Mouse (Mus musculus): ENCODE results near the gene Aldh4a1. TPM values are rescaled to one million over a fixed set of nuclear protein-coding genes. Genes with fewer than 3 reads are reported as not detected.

Gene Aldh4a1
- polyA plus RNA-seq, 2 experiments: 29.9 to 31.1 TPM

DNA sequence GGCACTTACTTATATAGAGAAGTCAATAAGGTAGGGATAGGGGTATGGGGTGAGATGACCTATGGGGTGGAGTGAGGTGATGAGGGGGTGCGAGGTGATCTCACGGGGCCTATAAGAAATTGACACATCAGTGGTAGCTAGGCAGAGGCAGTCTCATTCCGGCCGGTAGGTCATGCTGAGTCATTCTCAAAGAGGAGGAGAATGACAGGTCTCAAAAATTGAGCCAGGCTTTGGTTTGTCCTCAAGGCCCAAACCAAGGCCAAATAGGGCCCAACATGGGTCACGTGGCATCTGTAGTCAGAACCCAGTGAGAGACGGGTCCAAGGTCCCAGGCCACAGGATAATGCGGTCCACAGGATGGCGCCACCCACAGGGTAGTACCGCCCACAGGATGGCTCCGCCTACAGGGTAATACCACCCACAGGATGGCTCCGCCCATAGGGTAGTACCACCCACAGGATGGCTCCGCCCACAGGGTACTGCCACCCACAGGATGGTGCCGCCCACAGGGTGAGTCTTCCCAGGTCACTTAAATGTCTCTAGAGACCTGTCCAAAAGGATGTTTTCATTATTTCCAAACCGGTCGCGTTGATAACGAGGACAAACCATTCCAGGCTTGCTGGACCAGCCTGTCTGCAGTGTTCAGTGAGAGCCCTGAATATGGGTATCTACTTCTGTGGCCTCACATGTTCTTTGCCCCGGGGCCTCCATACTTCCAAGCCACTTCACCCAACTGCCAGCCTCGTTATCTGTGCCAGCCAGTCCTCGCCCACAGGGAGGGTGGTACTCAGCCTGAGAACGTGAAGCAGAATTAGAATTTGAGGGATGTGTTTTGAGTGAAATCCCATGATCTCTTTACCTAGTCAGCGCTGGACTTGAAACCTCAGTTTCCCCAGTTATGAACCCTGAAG is 61.3 kb downstream of the Aldh4a1 start:
- Histone ChIP-seq H3K4me3 (ENCODE audit: insufficient read depth in 1 of 2, low read depth in 2 of 2, low read length in 2 of 2) (no peak overlapping the region), H3K9me3 (ENCODE audit: control insufficient read depth, low read length) (no peaks in the 10 kb centered on the region), H3K27ac (no peak overlapping the region), H3K27me3 (ENCODE audit: control insufficient read depth, insufficient read depth, low read length) (no peaks in the 10 kb centered on the region), H3K4me2 (ENCODE audit: low read depth) (no peak overlapping the region), H3K4me1 (replicated peaks; ENCODE audit: control insufficient read depth in 2 of 2, insufficient read depth in 2 of 2, low read length in 1 of 2) (no peaks in the 10 kb centered on the region), H3K36me3 (replicated peaks; ENCODE audit: control insufficient read depth, insufficient read depth, low read depth) (no peaks in the 10 kb centered on the region), H3K9ac (replicated peaks) (no peak overlapping the region)
- no peak for TF ChIP-seq CTCF (IDR thresholded peaks at IDR 0.05; ENCODE audit: low read depth)
- no peak for TF ChIP-seq EP300 (IDR thresholded peaks at IDR 0.05; ENCODE audit: low read depth)
- ATAC-seq (ENCODE audit: insufficient read depth): no peak
- no peak for DNase-seq (ENCODE audit: low read depth in 3 of 3, low spot score in 3 of 3)
- 65% methylated on average over 22 of the region's 22 CpGs for WGBS (ENCODE audit: insufficient replicate concordance)

DNA sequence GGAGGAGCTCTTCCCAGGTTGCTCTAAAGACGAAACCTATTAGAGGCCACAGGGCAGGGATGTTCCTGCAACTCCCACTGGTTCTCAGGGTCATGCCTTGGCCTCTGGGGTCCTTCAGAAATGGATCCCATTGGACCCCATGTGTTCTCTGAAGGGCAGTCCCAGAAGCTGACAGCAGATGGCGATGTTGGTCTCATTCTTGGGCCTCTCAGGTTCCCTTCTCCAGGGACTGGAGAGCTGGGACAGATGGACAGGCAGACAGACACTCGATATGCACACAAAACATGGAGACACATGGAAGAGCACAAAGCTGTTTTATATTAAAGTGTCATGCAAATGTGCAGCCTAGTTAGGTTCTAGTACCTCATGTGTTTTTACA is 62.0 kb downstream of the Aldh4a1 start:
- ATAC-seq (ENCODE audit: insufficient read depth): no peak
- TF ChIP-seq EP300 (IDR thresholded peaks at IDR 0.05; ENCODE audit: low read depth): no peak
- peak; percentile 63 for TF ChIP-seq CTCF (IDR thresholded peaks at IDR 0.05; ENCODE audit: low read depth)

DNA sequence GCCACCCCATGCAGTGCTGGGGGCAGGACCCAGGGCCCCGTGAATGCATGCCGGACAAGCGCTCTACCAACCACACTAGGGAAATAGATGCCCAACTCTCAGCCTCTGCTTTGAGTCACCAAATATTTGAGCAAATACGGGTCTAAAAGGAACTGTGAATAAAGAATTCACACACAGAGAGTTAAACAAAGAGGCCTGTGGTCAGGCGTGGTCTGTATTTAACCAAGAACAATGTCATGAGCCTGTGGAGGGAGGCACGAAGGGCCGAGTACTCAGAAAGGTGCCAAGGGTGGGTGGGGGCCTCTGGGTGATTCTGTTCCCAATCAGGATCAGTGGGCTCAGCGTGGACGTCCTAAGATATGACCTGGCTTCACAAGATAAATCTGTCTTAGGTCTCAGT is 65.4 kb downstream of the Aldh4a1 start:
- no peak for ATAC-seq (ENCODE audit: insufficient read depth)
- WGBS (ENCODE audit: insufficient replicate concordance): 53% methylated on average over 9 of the region's 9 CpGs

More for the DNA sequence above, 62.0 kb downstream of the Aldh4a1 start:
- no peak overlapping the region for H3K9ac ChIP-seq (replicated peaks)
- H3K4me3 ChIP-seq (ENCODE audit: insufficient read depth in 1 of 2, low read depth in 2 of 2, low read length in 2 of 2): no peak overlapping the region
- H3K4me1 ChIP-seq (replicated peaks; ENCODE audit: control insufficient read depth in 2 of 2, insufficient read depth in 2 of 2, low read length in 1 of 2): no peaks in the 10 kb centered on the region
- DNase-seq (ENCODE audit: low read depth in 3 of 3, low spot score in 3 of 3): peak in 1 of 3 experiments; percentile 4
- 17% methylated on average over 3 of the region's 3 CpGs for WGBS (ENCODE audit: insufficient replicate concordance)
- no peaks in the 10 kb centered on the region for H3K36me3 ChIP-seq (replicated peaks; ENCODE audit: control insufficient read depth, insufficient read depth, low read depth)
- no peaks in the 10 kb centered on the region for H3K27me3 ChIP-seq (ENCODE audit: control insufficient read depth, insufficient read depth, low read length)
- H3K27ac ChIP-seq: no peak overlapping the region
- no peak overlapping the region for H3K4me2 ChIP-seq (ENCODE audit: low read depth)
- no peaks in the 10 kb centered on the region for H3K9me3 ChIP-seq (ENCODE audit: control insufficient read depth, low read length)

DNA sequence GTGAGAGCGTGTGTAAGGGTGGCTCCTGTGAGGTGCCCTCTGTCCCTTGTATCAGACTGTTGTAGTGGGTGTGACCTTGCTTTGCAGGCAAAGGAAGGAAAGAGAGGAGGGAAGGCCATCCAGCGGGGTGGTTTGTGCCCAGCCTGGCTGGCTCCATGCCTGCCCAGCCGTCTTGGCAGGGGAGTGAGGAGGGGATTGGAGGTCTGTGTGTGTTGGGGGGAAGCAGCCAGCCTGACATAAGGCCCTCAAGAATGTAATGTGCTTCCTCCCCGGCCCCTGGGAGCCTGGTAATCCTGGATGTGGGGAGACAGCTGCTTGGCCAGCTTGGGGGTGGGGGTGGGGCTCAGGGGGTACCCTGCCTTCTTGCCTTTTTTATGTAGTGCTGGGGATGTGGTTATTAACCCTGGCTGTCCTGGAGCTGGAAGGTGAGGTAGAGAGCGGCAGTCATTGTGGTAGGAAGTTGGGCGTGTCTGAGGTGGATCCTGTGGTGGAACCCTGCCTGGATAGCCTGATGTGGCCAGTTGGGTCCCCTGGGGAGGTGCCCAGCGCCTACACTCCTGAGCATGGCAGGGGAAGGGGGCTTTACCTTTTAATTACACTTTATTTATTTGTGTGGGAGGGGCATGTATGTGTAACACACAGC is 67.1 kb downstream of the Aldh4a1 start:
- H3K9ac ChIP-seq (replicated peaks): no peak overlapping the region
- H3K9me3 ChIP-seq (ENCODE audit: control insufficient read depth, low read length): no peaks in the 10 kb centered on the region
- no peak overlapping the region for H3K27ac ChIP-seq
- no peak for DNase-seq (ENCODE audit: low read depth in 3 of 3, low spot score in 3 of 3)
- H3K4me1 ChIP-seq (replicated peaks; ENCODE audit: control insufficient read depth in 2 of 2, insufficient read depth in 2 of 2, low read length in 1 of 2): no peaks in the 10 kb centered on the region
- H3K4me2 ChIP-seq (ENCODE audit: low read depth): no peak overlapping the region
- H3K27me3 ChIP-seq (ENCODE audit: control insufficient read depth, insufficient read depth, low read length): no peaks in the 10 kb centered on the region
- no peak overlapping the region for H3K4me3 ChIP-seq (ENCODE audit: insufficient read depth in 1 of 2, low read depth in 2 of 2, low read length in 2 of 2)
- ATAC-seq (ENCODE audit: insufficient read depth): no peak
- H3K36me3 ChIP-seq (replicated peaks; ENCODE audit: control insufficient read depth, insufficient read depth, low read depth): no peaks in the 10 kb centered on the region
- 16% methylated on average over 7 of the region's 7 CpGs for WGBS (ENCODE audit: insufficient replicate concordance)
- TF ChIP-seq CTCF (IDR thresholded peaks at IDR 0.05; ENCODE audit: low read depth): no peak

More for the DNA sequence above, 65.4 kb downstream of the Aldh4a1 start:
- H3K4me1 ChIP-seq (replicated peaks; ENCODE audit: control insufficient read depth in 2 of 2, insufficient read depth in 2 of 2, low read length in 1 of 2): no peaks in the 10 kb centered on the region
- H3K4me3 ChIP-seq (ENCODE audit: insufficient read depth in 1 of 2, low read depth in 2 of 2, low read length in 2 of 2): no peak overlapping the region
- no peak for DNase-seq (ENCODE audit: low read depth in 3 of 3, low spot score in 3 of 3)
- H3K9me3 ChIP-seq (ENCODE audit: control insufficient read depth, low read length): no peaks in the 10 kb centered on the region
- TF ChIP-seq CTCF (IDR thresholded peaks at IDR 0.05; ENCODE audit: low read depth) (no peak), EP300 (IDR thresholded peaks at IDR 0.05; ENCODE audit: low read depth) (no peak)
- H3K36me3 ChIP-seq (replicated peaks; ENCODE audit: control insufficient read depth, insufficient read depth, low read depth): no peaks in the 10 kb centered on the region
- no peak overlapping the region for H3K4me2 ChIP-seq (ENCODE audit: low read depth)
- no peaks in the 10 kb centered on the region for H3K27me3 ChIP-seq (ENCODE audit: control insufficient read depth, insufficient read depth, low read length)
- H3K9ac ChIP-seq (replicated peaks): no peak overlapping the region
- H3K27ac ChIP-seq: no peak overlapping the region

DNA sequence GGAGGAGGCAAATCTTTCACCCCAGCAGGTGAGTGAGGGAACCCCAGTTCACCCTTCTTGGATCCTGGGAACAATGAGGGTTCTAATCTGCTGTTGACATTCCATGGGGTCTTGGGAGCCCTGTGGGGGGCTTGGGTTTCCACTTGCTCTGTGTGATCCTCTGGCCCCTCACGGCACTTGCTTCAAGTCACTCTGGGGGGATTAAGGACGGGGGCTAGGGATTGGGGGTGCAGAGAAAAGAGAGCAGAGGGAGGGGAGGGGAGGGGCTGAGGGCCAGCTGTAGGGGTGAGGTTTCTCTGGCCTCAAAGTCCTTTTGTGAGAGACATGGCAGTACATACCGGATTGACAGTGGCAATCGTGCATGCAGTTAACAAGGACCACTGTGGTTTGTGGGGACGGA is 70.6 kb downstream of the Aldh4a1 start:
- Histone ChIP-seq H3K4me2 (ENCODE audit: low read depth) (no peak overlapping the region), H3K4me1 (replicated peaks; ENCODE audit: control insufficient read depth in 2 of 2, insufficient read depth in 2 of 2, low read length in 1 of 2) (no peaks in the 10 kb centered on the region), H3K9ac (replicated peaks) (no peak overlapping the region), H3K4me3 (ENCODE audit: insufficient read depth in 1 of 2, low read depth in 2 of 2, low read length in 2 of 2) (no peak overlapping the region), H3K36me3 (replicated peaks; ENCODE audit: control insufficient read depth, insufficient read depth, low read depth) (no peaks in the 10 kb centered on the region), H3K9me3 (ENCODE audit: control insufficient read depth, low read length) (no peaks in the 10 kb centered on the region), H3K27me3 (ENCODE audit: control insufficient read depth, insufficient read depth, low read length) (no peaks in the 10 kb centered on the region), H3K27ac (no peak overlapping the region)
- ATAC-seq (ENCODE audit: insufficient read depth): no peak
- no peak for DNase-seq (ENCODE audit: low read depth in 3 of 3, low spot score in 3 of 3)
- WGBS (ENCODE audit: insufficient replicate concordance): 41% methylated on average over 5 of the region's 5 CpGs
- no peak for TF ChIP-seq CTCF (IDR thresholded peaks at IDR 0.05; ENCODE audit: low read depth)
- no peak for TF ChIP-seq EP300 (IDR thresholded peaks at IDR 0.05; ENCODE audit: low read depth)
